Mouse (Mus musculus) ovary, postnatal 14 days (tissue): Measurements from ENCODE around the gene Olfr993.

Experiments used
- DNase-seq: peaks from one replicate; pipeline ENCODE4 v3.0.0; 2022; ENCODE audit warnings: low spot score

Olfr993 gene

DNA sequence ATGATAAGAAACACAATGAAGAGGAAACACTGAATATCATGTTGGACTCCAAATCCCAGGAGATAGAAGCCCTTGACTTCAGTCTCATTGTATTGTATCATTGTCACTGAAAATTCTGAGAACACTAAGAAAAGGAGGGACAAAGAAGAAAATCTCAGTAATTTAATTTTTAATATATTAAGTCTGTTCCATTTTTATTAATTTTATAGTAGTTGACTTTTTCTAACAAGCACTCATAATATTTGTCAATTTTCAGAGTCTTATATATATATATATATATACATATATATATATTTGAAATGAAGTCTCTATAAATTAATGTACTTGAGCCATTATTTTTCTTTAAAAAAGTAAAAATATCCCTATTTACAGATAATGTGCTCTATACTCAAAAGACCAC lies at the start of gene Olfr993:
TSS of gene Olfr993 (minus strand) at position 101 of the 400 bp plus-strand sequence.
- DNase-seq: no peak

DNA sequence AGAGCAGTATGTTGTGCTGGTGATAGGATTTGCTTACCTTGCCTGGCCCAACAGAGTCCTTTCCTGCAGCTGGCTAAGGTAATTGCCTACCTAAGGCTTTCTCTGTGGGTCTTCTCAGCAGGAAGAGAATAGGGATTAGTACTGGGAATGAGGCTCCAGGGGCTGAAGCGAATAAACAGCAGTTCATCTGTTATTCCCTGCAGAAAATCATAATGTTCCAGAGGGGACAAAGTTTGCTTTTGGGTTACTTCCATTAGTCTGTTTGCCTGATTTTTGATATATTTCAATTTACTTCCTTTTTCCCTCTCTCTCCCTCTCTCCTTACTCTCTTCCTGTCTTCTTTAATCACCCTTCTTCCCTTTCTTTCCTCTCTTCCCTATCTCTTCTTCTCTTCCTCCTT lies 28.9 kb upstream of the Olfr993 start, which contains the start of gene Olfr995:
TSS of gene Olfr995 (minus strand) at position 101 of the 400 bp plus-strand sequence.
- DNase-seq: no peak

DNA sequence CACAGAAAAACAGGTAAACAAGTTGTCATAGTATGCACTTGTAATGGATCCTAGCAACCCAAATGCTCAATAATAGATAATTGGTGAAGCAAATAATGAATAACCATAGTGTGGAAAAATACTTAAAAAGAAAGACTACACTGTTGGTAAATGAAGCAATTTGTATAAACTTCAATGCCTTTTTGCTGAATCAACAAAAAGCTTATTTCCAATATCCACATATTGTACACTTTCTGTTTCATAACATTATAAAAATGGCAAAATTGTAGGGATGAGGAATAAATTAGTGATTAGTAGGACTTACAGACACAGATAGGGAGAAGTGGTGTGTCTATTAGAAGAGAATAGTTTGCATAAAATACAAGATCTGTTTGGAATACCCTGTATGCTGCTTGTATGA lies 27.9 kb upstream of the Olfr993 start:
- no peak for DNase-seq

DNA sequence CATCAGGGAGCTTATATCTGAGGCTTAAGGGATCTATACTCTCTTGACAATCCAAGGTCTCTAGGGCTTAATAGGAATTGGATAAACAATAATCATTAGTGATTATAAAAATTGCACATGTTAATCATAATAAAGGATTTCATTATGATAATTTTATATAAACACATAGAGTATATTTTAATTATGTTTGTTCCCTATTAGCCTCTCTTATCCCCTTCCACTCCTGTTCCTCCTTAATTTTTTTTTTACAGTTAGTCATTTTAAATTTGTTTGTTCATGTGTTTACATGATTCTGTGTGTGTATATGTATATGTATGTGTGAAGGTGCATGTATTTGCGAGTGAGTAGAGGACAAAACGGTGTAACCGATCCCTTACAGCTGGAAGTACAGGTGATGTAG lies 21.7 kb upstream of the Olfr993 start, which contains the start of gene Olfr994:
TSS of gene Olfr994 (minus strand) at position 101 of the 400 bp plus-strand sequence.
- DNase-seq: no peak

DNA sequence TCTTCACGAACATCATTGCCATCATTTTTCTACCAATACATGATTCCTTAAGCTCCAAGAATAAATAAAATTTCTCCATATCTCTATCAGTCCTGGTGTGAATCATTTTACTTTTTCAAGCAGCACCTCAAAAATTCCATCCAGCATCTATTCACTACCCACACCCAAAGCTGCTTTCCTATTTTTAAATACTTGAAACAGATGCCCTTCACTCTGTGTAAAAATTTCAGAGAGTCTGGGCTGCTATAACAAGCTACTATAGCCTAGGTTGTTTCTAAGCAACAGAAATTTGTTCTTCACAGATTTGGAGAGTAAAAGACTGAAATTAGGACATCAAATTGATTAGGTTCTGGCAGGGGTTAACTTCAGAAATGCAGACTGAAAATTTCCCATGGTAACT lies 11.2 kb upstream of the Olfr993 start:
- DNase-seq: no peak

DNA sequence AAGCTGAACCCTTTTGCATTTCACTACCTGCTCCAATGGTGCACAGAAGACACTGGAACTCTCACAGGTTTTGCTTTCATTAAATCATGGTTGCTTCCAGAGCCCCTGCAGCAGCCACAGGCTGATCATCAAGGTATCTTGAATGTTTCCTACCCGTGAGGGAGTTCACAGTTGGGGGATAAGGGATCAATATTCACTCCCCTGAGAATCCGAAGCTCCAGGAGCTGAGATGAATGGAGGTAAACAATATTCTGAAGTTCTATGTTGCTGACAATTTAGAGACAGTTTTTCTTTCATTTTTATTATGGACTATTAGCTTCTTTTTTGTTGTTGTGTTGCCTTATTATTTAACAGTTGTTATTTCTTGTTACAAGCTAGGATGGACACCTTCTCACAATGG lies 5.3 kb downstream of the Olfr993 start, which contains the start of gene Olfr992:
TSS of gene Olfr992 (minus strand) at position 101 of the 400 bp plus-strand sequence.
- DNase-seq: no peak
